Mouse (Mus musculus) forebrain, embryonic 11.5 days (tissue): Measurements from ENCODE around the gene Tfcp2. TPM values are rescaled to one million over a fixed set of nuclear protein-coding genes. Genes with fewer than 3 reads are reported as not detected.

Source experiments
- ATAC-seq: fragments of 200-750 bp; cut with Nextera tagmentation; replicated peaks from 2 replicates; pipeline ENCODE4 v1.8.0; 2017; ENCODE audit warnings: moderate TSS enrichment; ENCODE audit not compliant: low FRiP score
- DNase-seq: peaks from one replicate; pipeline ENCODE4 v3.0.0-alpha.2; 2017; ENCODE audit warnings: low spot score
- H3K27ac ChIP-seq: fragments of 300-500 bp; sonication (generic); 2 replicates; pipeline ENCODE4 v1.5.1; 2014; ENCODE audit warnings: low read depth, low read length
- H3K27me3 ChIP-seq: fragments of 300-500 bp; sonication (generic); 2 replicates; pipeline ENCODE4 v1.6.1; 2014; ENCODE audit warnings: mild to moderate bottlenecking, low read length, mixed read lengths; ENCODE audit not compliant: control insufficient read depth, insufficient read depth
- H3K36me3 ChIP-seq: fragments of 300-500 bp; sonication (generic); 2 replicates; pipeline ENCODE4 v1.6.1; 2014; ENCODE audit warnings: mild to moderate bottlenecking, low read length, moderate library complexity, mixed read lengths; ENCODE audit not compliant: control insufficient read depth, insufficient read depth
- H3K4me1 ChIP-seq: fragments of 300-500 bp; sonication (generic); replicated peaks from 2 replicates; pipeline ENCODE4 v1.6.1; 2014; ENCODE audit warnings: low read length, mixed read lengths; ENCODE audit not compliant: control insufficient read depth, insufficient read depth
- H3K4me2 ChIP-seq: fragments of 300-500 bp; sonication (generic); 2 replicates; pipeline ENCODE4 v1.6.1; 2014; ENCODE audit warnings: low read depth, mild to moderate bottlenecking, low read length, moderate library complexity, mixed read lengths; ENCODE audit not compliant: severe bottlenecking
- H3K4me3 ChIP-seq: fragments of 300-500 bp; sonication (generic); 2 replicates; pipeline ENCODE4 v1.5.1; 2014; ENCODE audit warnings: low read depth, low read length
- H3K9ac ChIP-seq: fragments of 300-500 bp; sonication (generic); 2 replicates; pipeline ENCODE4 v1.6.1; 2014; ENCODE audit warnings: low read length
- H3K9me3 ChIP-seq: fragments of 300-500 bp; sonication (generic); 2 replicates; pipeline ENCODE4 v1.6.1; 2016; ENCODE audit warnings: low read length, mixed read lengths; ENCODE audit not compliant: control insufficient read depth
- WGBS: fragments of 180-500 bp; shearing (Covaris S2); extraction: QIAGEN DNeasy Blood & Tissue Kit; methylation state at CpG from one replicate; pipeline ENCODE4 v1.1.7; 2014; 5-methylcytosine and 5-hydroxymethylcytosine counted together
- polyA plus RNA-seq: library from polyadenylated mRNA; unstranded; fragments of >200 nt; fragmentation: Nextera tagmentation; extraction: Ambion mirVana; gene quantifications from 2 replicates; pipeline ENCODE4 v1.2.1, GENCODE M21; 2014

The Tfcp2 gene
- polyA plus RNA-seq, 1 experiment from 2014 or later = 31.7 TPM

- peak; percentile 88 for DNase-seq
- Histone ChIP-seq H3K4me3 (no peak overlapping the region), H3K4me1 (no peaks in the 10 kb centered on the region), H3K9me3 (no peaks in the 10 kb centered on the region), H3K27me3 (no peaks in the 10 kb centered on the region), H3K36me3 (no peaks in the 10 kb centered on the region), H3K9ac (no peak overlapping the region), H3K27ac (no peak overlapping the region), H3K4me2 (no peak overlapping the region)
- 9% methylated on average over 17 of the region's 17 CpGs for WGBS
- ATAC-seq = 0 out of 2 replicates have a peak, but pooled peaks have one; percentile 36
These were observed 94.5 kb downstream of the Tfcp2 start for GRCm38 (mm10) chr15:100457340-100457739.

DNA sequence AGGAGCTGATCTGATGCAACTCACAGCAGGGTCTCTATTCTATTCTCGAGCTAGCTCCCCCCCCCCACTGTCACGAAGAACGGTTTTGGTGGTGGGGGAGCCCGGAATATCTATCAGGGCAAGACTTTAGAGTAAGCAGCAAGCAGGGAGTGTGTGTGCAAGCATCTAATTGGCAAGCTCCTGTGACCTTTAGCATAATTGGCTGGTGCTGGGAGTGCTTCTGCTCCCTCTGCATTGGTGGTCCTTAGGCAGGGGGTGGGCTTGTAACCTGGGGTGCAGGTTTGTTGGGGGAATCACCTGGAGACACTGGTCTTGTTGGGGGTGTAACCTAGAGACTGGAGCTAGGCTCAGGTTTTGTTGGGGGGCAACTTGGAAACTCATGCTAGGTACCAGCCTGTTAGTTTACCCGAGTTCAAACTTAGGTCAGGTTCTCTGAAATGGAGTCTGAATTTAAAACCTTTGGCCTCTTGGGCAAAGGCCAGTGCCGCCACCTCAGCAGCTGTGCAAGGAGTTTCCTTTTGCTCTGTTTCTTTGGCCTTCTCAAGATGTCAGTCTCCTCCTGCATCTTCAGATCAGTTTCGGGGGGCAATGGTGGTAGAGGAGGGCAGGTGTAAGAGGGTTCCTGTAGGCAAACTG, 95.3 kb downstream of the Tfcp2 start:
- DNase-seq (no peak), ATAC-seq (no peak)
- WGBS = 60% methylated on average over 7 of the region's 7 CpGs
- Histone ChIP-seq H3K9me3 (no peaks in the 10 kb centered on the region), H3K27ac (no peak overlapping the region), H3K4me1 (no peaks in the 10 kb centered on the region), H3K4me3 (no peak overlapping the region), H3K9ac (no peak overlapping the region), H3K4me2 (no peak overlapping the region), H3K27me3 (no peaks in the 10 kb centered on the region), H3K36me3 (no peaks in the 10 kb centered on the region)

DNA sequence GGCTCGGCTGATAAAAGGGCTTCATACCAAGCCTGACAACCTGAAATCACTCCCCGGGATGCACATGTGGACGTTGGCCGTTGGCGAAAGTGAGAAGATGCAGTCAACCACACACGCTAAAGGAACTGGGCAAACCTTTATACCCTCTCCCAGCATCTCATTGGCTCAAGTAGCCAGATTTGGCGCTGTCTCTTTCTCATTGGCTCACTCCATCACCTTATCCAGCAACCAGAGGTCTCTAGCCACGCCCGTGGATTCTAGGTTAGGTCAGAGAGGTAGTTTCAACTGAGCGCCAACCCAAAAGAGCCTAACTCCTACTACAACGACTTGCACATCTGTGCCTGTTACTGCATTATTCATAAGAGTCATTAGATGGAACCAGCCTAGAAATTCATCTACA, 99.3 kb downstream of the Tfcp2 start:
- no peaks in the 10 kb centered on the region for H3K27me3 ChIP-seq
- no peak overlapping the region for H3K9ac ChIP-seq
- 86% methylated on average over 11 of the region's 11 CpGs for WGBS
- ATAC-seq = no peak
- no peaks in the 10 kb centered on the region for H3K36me3 ChIP-seq
- no peaks in the 10 kb centered on the region for H3K4me1 ChIP-seq
- no peak overlapping the region for H3K4me2 ChIP-seq
- DNase-seq = no peak
- H3K27ac ChIP-seq = no peak overlapping the region
- no peaks in the 10 kb centered on the region for H3K9me3 ChIP-seq
- no peak overlapping the region for H3K4me3 ChIP-seq

DNA sequence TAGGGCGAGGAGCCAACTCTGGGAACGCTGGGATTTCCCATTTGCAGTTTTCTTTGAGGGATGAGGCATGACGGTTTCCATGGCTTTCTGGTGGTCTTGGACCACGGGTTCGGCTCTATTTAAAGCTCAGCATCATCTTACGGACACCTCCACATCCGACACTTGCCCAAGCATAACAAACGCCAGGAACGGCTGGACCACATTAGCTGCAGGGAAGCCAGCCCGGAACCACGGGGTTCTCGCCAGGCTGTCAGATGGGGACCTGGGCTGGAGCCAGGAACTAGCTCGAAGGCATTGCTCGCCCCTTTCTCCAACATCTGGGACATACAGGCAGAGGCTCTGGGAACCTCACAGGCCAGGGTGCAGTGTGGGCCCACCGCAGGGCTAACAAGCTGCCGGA, 100.6 kb downstream of the Tfcp2 start:
- Histone ChIP-seq H3K36me3 (no peaks in the 10 kb centered on the region), H3K9me3 (no peaks in the 10 kb centered on the region), H3K27me3 (no peaks in the 10 kb centered on the region), H3K4me3 (no peak overlapping the region), H3K4me2 (no peak overlapping the region), H3K9ac (no peak overlapping the region), H3K4me1 (no peaks in the 10 kb centered on the region), H3K27ac (no peak overlapping the region)
- ATAC-seq (no peak), DNase-seq (no peak)
- 84% methylated on average over 16 of the region's 16 CpGs for WGBS

- DNase-seq (no peak), ATAC-seq (no peak)
- H3K4me1 ChIP-seq = no peaks in the 10 kb centered on the region
- no peaks in the 10 kb centered on the region for H3K27me3 ChIP-seq
- H3K27ac ChIP-seq = no peak overlapping the region
- no peak overlapping the region for H3K4me2 ChIP-seq
- H3K36me3 ChIP-seq = no peaks in the 10 kb centered on the region
- no peak overlapping the region for H3K9ac ChIP-seq
- H3K9me3 ChIP-seq = no peaks in the 10 kb centered on the region
- 90% methylated on average over 3 of the region's 3 CpGs for WGBS
- H3K4me3 ChIP-seq = no peak overlapping the region
These were observed 102.3 kb downstream of the Tfcp2 start for GRCm38 (mm10) chr15:100449495-100449894.

DNA sequence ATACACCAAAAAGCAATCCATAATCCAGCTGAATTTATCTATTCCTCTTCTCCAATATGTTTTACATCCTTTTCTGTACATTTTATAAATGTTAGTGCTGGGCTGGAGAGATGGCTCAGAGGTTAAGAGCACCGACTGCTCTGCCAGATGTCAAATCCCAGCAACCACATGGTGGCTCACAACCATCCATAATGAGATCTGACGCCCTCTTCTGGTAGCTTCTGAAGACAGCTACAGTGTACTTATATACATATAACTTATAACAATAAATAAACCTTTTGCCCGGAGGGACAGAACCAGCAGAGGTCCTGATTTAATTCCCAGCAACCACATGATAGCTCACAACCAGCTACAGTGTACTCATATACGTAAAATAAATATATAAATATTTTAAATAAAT, 103.2 kb downstream of the Tfcp2 start:
- Histone ChIP-seq H3K4me2 (no peak overlapping the region), H3K9ac (no peak overlapping the region), H3K36me3 (no peaks in the 10 kb centered on the region), H3K27me3 (no peaks in the 10 kb centered on the region), H3K4me3 (no peak overlapping the region), H3K27ac (no peak overlapping the region), H3K4me1 (no peaks in the 10 kb centered on the region; the same call in 1 of the 2 replicates), H3K9me3 (no peaks in the 10 kb centered on the region)
- DNase-seq (no peak), ATAC-seq (no peak)
- 76% methylated on average over 4 of the region's 4 CpGs for WGBS

Other genes starting within 250 kb of the Tfcp2 start
- gene Mettl7a1, start 247.9 kb downstream of the Tfcp2 start, polyA plus RNA-seq = 3.2 and 3.9 TPM in 2 replicates
- not detected in 2 replicates for gene Mettl7a3, start 217.1 kb downstream of the Tfcp2 start, polyA plus RNA-seq
- not detected in 2 replicates for gene Methig1, start 198.9 kb downstream of the Tfcp2 start, polyA plus RNA-seq
- gene Mettl7a2, start 198.8 kb downstream of the Tfcp2 start, polyA plus RNA-seq = not detected in 2 replicates
- gene Higd1c, start 187.5 kb downstream of the Tfcp2 start, polyA plus RNA-seq = not detected in 2 replicates
- not detected in 2 replicates for gene Gm5475, start 129.9 kb downstream of the Tfcp2 start, polyA plus RNA-seq
- 18.0 and 23.2 TPM in 2 replicates for gene Slc11a2, start 126.9 kb downstream of the Tfcp2 start, polyA plus RNA-seq
- 41.3 and 46.6 TPM in 2 replicates for gene Letmd1, start 83.0 kb downstream of the Tfcp2 start, polyA plus RNA-seq
- 26.3 and 26.4 TPM in 2 replicates for gene Csrnp2, start 56.5 kb downstream of the Tfcp2 start, polyA plus RNA-seq
- gene Pou6f1, start 48.0 kb upstream of the Tfcp2 start, polyA plus RNA-seq = 15.6 and 17.1 TPM in 2 replicates
- gene Dazap2, start 63.3 kb upstream of the Tfcp2 start, polyA plus RNA-seq = 228 and 235 TPM in 2 replicates
- gene Smagp, start 84.9 kb upstream of the Tfcp2 start, polyA plus RNA-seq = 3.7 and 4.1 TPM in 2 replicates
- 3.9 and 5.4 TPM in 2 replicates for gene Bin2, start 117.5 kb upstream of the Tfcp2 start, polyA plus RNA-seq
- gene Cela1, start 135.9 kb upstream of the Tfcp2 start, polyA plus RNA-seq = 1.1 and 1.3 TPM in 2 replicates
- 0.12 and 0.20 TPM in 2 replicates for gene Galnt6, start 177.4 kb upstream of the Tfcp2 start, polyA plus RNA-seq
- gene Slc4a8, start 209.7 kb upstream of the Tfcp2 start, polyA plus RNA-seq = 12.3 and 12.8 TPM in 2 replicates